ENCODE assay signal across 15 mouse cellular contexts in the genomic region with DNA sequence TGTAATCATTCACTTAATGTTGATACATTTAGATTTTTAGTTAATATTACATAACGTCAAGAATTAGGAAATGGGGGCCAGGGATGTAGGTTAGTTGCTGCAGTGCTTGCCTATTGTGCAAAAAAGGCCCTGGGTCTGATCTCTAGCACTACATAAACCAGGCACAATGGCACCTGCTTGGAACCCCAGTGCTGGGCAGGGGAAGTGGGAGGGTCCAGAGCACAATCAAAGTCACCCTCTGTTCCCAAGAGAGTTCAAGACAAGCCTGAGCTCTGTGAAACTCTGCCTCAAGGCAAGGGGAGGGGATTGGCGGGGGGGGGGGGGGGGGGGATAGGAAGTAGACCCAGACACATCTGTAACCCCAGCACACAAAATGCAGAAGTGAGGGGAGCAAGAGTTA.
"Had no signal": no experiment of that assay in that cellular context is flagged by ENCODE, and none has a peak within 500 bp of the region (broad histone marks: within the 10 kb centered on the region; RNA-seq: fewer than 3 reads in every experiment).

No protein-coding gene starts in this region.

- H3K27me3 ChIP-seq: liver, embryonic 13.5 days; liver, embryonic 15.5 days; neural tube, embryonic 13.5 days; neural tube, embryonic 15.5 days had no signal

- DNase-seq: liver, embryonic 13.5 days; lung, adult 18-20 months; lung, embryonic 14.5 days; lung, postnatal 10 days; lung, postnatal 4 days; midbrain, embryonic 14.5 days; right cerebral cortex, postnatal 14 days; thymus, adult 18-20 months; thymus, postnatal 36 days had no signal

- H3K4me3 ChIP-seq: liver, embryonic 13.5 days; liver, embryonic 15.5 days; midbrain, embryonic 10.5 days; myocyte; neural tube, embryonic 13.5 days; neural tube, embryonic 15.5 days had no signal

- H3K27ac ChIP-seq: liver, embryonic 13.5 days; liver, embryonic 15.5 days; midbrain, embryonic 10.5 days; neural tube, embryonic 13.5 days; neural tube, embryonic 15.5 days had no signal

- H3K4me2 ChIP-seq: liver, embryonic 13.5 days; liver, embryonic 15.5 days; lung, embryonic 14.5 days; neural tube, embryonic 13.5 days; neural tube, embryonic 15.5 days had no signal

- ATAC-seq: midbrain, embryonic 16.5 days had no signal

- H3K9ac ChIP-seq: liver, embryonic 13.5 days; liver, embryonic 15.5 days; lung, embryonic 14.5 days; neural tube, embryonic 13.5 days; neural tube, embryonic 15.5 days had no signal

- H3K4me1 ChIP-seq: liver, embryonic 13.5 days; liver, embryonic 15.5 days; neural tube, embryonic 13.5 days; neural tube, embryonic 15.5 days had no signal

- H3K36me3 ChIP-seq: liver, embryonic 13.5 days; liver, embryonic 15.5 days; midbrain, embryonic 10.5 days; neural tube, embryonic 13.5 days; neural tube, embryonic 15.5 days had no signal

- H3K9me3 ChIP-seq: liver, embryonic 13.5 days; liver, embryonic 15.5 days; midbrain, embryonic 10.5 days; neural tube, embryonic 13.5 days; neural tube, embryonic 15.5 days had no signal
